Mouse (Mus musculus) C2C12 (cell line): ENCODE data around the gene Evpl.

Experiments used
- CEBPB ChIP-seq: IDR thresholded peaks from one replicate; pipeline ENCODE4 v1.6.1; 2011; ENCODE audit warnings: low read depth, mild to moderate bottlenecking, control low read depth, moderate library complexity
- CTCF ChIP-seq: IDR thresholded peaks from one replicate; pipeline ENCODE4 v1.5.1; 2011; ENCODE audit not compliant: control insufficient read depth, insufficient read depth, insufficient read length
- FOSL1 ChIP-seq: IDR thresholded peaks from one replicate; pipeline ENCODE4 v1.8.0; 2011; ENCODE audit warnings: mild to moderate bottlenecking, low read length; ENCODE audit not compliant: poor library complexity, insufficient read depth, severe bottlenecking
- MAX ChIP-seq: IDR thresholded peaks from one replicate; pipeline ENCODE4 v1.6.1; 2011; ENCODE audit warnings: mild to moderate bottlenecking, control low read depth
- MYOD1 ChIP-seq: IDR thresholded peaks from one replicate; pipeline ENCODE4 v1.6.1; 2011; ENCODE audit warnings: low read depth; ENCODE audit not compliant: control insufficient read depth, insufficient read length
- MYOG ChIP-seq: IDR thresholded peaks from one replicate; pipeline ENCODE4 v1.6.1; 2011; ENCODE audit not compliant: control insufficient read depth, insufficient read length; ENCODE audit errors: extremely low read depth
- USF1 ChIP-seq: IDR thresholded peaks from one replicate; pipeline ENCODE4 v1.6.1; 2011; ENCODE audit warnings: low read depth, mild to moderate bottlenecking, control low read depth, moderate library complexity

DNA sequence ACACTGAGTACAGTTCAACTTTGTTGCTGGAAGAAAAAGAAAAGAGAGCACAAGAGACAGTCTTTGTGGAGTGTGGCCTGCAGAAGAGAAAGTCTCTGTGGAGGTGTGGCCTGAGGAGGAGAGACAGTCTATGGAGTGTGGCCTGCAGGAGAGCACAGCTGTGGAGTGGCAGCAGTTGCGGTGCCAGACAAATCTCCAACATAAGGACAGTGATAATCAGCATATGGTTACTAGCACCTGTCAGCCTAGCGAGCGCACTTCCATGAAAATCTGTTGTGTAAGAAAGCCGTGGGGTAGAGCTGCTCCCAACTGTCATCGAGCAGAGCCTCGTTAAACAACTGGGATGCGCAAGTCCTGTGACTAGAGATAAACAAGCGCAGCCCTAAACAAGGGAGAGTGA, 31.7 kb upstream of the Evpl start:
- TF ChIP-seq CTCF (no peak), CEBPB (no peak), USF1 (no peak), MYOD1 (no peak), MYOG (no peak), MAX (no peak), FOSL1 (no peak)
